Mouse (Mus musculus) bone marrow macrophage, adult 2 months (primary cell): ENCODE measurements around the gene Ntm. TPM values are rescaled to one million over a fixed set of nuclear protein-coding genes. Genes with fewer than 3 reads are reported as not detected.

ENCODE experiments used
- H3K27ac ChIP-seq: 2 replicates; pipeline ENCODE4 v1.5.1; 2012; ENCODE audit warnings: low read depth, low read length; ENCODE audit not compliant: insufficient read depth
- H3K4me1 ChIP-seq: 2 replicates; pipeline ENCODE4 v1.6.1; 2012; ENCODE audit warnings: low read length; ENCODE audit not compliant: control insufficient read depth, insufficient read depth
- H3K4me3 ChIP-seq: 2 replicates; pipeline ENCODE4 v1.5.1; 2012; ENCODE audit warnings: mild to moderate bottlenecking, low read length, moderate library complexity; ENCODE audit not compliant: insufficient read depth
- CTCF ChIP-seq: IDR thresholded peaks from 2 replicates; pipeline ENCODE4 v1.5.1; 2012; ENCODE audit warnings: low read depth, mild to moderate bottlenecking, low read length, moderate library complexity
- POLR2A ChIP-seq: IDR thresholded peaks from 2 replicates; pipeline ENCODE4 v1.6.1; 2012; ENCODE audit warnings: mild to moderate bottlenecking, low read depth, low read length, borderline replicate concordance
- polyA plus RNA-seq: library from polyadenylated mRNA; stranded (reverse); fragments of >200 nt; gene quantifications from 2 replicates; pipeline ENCODE4 v1.2.4, GENCODE M21; 2012; ENCODE audit not compliant: missing spikeins, insufficient read depth, insufficient read length

Ntm gene
- polyA plus RNA-seq, 1 experiment, result not detected

- Histone ChIP-seq H3K4me1 (no peaks in the 10 kb centered on the region), H3K4me3 (no peak overlapping the region), H3K27ac (no peak overlapping the region)
- TF ChIP-seq CTCF (no peak), POLR2A (no peak)
Measured at GRCm38 (mm10) chr9:29216528-29216927, 746.4 kb downstream of the Ntm start.

- no peaks in the 10 kb centered on the region for H3K4me1 ChIP-seq
- H3K4me3 ChIP-seq, result no peak overlapping the region
- TF ChIP-seq POLR2A, result no peak
- TF ChIP-seq CTCF, result no peak
- no peak overlapping the region for H3K27ac ChIP-seq
Measured at GRCm38 (mm10) chr9:29215796-29216195, 747.1 kb downstream of the Ntm start.

DNA sequence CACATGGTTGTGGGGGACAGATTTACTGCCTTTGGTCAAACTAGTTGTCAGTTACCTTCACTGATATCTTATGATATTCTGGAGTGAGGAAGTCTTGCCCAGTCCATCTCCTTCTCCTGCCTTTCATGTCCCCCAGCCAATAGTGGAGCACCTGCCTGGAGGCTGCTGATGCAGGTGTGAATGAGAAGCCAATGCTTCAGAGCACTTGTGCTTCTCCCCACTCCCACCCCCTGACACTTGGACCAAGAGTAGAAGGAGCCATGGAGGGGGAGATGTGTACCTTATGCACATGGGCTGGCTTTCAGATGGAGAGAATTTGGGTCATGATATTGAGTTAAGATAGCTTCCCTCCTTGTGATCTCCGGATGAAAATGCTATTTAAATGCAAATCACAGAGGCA is 747.7 kb downstream of the Ntm start:
- Histone ChIP-seq H3K4me1 (no peaks in the 10 kb centered on the region), H3K27ac (no peak overlapping the region), H3K4me3 (no peak overlapping the region)
- no peak for TF ChIP-seq CTCF
- no peak for TF ChIP-seq POLR2A

DNA sequence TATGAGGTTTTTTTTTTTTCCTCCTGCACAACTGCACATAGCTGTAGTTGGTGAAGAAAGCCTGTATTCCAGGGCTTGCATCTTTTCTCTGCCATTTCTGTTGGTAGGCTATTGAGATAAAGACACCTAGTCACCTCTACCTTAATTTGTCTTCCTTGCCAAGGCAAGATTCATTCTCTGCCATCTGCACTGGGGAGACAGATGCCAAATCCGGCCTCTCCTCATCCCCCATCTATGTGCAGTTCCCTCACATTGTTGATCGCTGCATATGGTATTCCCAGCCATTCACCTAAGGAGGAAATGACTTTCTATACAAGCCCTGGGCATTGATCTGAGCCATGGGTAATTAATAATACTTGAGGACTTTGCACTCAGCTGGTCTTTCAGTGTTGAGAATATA is 753.7 kb downstream of the Ntm start:
- Histone ChIP-seq H3K4me3 (no peak overlapping the region), H3K27ac (no peak overlapping the region), H3K4me1 (no peaks in the 10 kb centered on the region)
- TF ChIP-seq CTCF, result no peak
- TF ChIP-seq POLR2A, result no peak

DNA sequence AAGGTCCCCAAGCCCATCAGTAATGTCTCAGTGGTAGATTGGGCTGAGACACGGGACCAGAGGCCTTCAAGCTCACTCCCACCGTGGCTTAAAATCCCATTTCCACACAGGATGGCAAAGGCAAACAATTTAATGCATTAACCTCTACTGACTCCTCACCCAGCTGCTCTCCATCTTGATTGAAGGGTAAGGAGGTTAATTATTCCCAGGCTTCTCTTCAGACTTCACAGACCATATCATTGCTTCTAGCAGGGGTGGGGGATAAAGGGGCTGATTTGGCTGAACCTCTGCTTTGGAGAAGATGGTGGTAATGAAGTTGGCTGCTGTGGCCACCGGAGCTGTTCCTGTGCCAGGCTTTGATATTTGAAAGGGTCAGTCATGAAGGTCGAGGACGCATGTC is 754.8 kb downstream of the Ntm start:
- no peak overlapping the region for H3K27ac ChIP-seq
- no peak overlapping the region for H3K4me3 ChIP-seq
- TF ChIP-seq POLR2A (no peak), CTCF (no peak)
- H3K4me1 ChIP-seq, result no peaks in the 10 kb centered on the region

DNA sequence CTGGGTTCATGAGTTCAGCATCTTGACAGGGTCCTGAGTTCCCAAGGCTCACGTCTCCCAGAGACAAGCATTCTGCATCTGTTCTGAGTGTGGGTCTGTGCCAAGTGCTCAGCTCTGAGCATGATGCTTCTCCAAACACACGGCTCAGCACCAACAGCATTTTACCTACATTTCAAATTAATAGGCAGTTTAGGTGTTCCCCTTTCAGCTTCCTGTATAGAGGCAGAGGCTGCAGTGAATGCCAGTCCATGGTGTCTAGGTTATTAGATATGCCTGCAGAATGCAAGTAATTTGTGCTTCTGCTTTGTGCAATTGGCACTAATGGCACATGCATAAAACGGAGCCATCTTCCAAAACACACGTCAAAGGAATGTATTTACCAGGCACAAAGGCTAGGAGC is 757.3 kb downstream of the Ntm start:
- no peak for TF ChIP-seq POLR2A
- TF ChIP-seq CTCF, result no peak
- Histone ChIP-seq H3K4me3 (no peak overlapping the region), H3K27ac (no peak overlapping the region), H3K4me1 (no peaks in the 10 kb centered on the region)

DNA sequence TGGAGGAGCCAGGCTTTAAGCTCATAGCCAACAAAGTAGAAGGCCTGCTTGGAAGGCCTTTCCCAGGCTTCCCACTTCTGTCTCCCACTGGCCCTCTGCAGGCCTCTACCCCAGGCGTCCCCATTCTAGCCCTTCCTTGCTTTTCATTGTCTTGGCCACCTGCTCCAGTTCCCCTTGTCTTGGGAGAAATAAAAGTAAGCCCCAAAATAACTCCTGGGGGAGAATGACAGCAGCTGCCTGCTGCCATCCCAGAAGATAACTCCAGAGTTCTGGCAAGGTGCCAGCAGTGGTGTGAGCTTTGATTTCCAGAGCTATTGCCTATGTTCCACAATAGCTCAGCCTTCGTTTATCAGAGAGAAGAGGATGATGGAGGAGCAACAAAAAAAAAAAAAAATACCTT is 760.7 kb downstream of the Ntm start:
- no peak overlapping the region for H3K27ac ChIP-seq
- TF ChIP-seq CTCF (no peak), POLR2A (no peak)
- H3K4me1 ChIP-seq, result no peaks in the 10 kb centered on the region
- H3K4me3 ChIP-seq, result no peak overlapping the region

- H3K27ac ChIP-seq, result no peak overlapping the region
- H3K4me1 ChIP-seq, result no peaks in the 10 kb centered on the region
- no peak overlapping the region for H3K4me3 ChIP-seq
- TF ChIP-seq POLR2A, result no peak
- no peak for TF ChIP-seq CTCF
Measured at GRCm38 (mm10) chr9:29201163-29202053, 761.5 kb downstream of the Ntm start.

DNA sequence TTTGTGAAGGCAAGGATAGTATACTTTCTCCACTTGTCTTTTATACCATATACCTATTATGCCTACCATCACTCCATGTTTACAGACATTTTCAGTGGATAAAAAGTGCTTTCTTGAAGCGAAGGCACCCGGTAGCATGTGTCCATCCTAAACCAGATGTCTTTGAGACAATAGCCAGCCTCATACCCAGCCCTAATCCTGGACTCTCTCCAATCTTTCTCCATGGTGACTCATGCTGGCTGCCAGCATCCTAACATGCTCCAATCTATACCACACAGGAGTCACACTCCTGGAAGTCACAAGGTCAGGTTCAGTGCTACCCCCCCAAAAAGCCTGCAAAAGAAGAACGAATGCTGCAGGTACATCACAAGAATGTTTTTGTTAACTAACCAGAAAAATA is 765.9 kb downstream of the Ntm start:
- TF ChIP-seq CTCF, result no peak
- TF ChIP-seq POLR2A, result no peak

GRCm38 (mm10) chr9:29194265-29194664 is 768.7 kb downstream of the Ntm start:
- Histone ChIP-seq H3K27ac (no peak overlapping the region), H3K4me1 (no peaks in the 10 kb centered on the region), H3K4me3 (no peak overlapping the region)
- no peak for TF ChIP-seq POLR2A
- no peak for TF ChIP-seq CTCF

More for the DNA sequence above, 765.9 kb downstream of the Ntm start:
- Histone ChIP-seq H3K4me1 (no peaks in the 10 kb centered on the region), H3K27ac (no peak overlapping the region), H3K4me3 (no peak overlapping the region)

- TF ChIP-seq POLR2A (no peak), CTCF (no peak)
- no peak overlapping the region for H3K4me3 ChIP-seq
- H3K27ac ChIP-seq, result no peak overlapping the region
- H3K4me1 ChIP-seq, result no peaks in the 10 kb centered on the region
Measured at GRCm38 (mm10) chr9:29183011-29183410, 779.9 kb downstream of the Ntm start.
